Mouse (Mus musculus): Measurements from ENCODE around the gene Glra4.

GRCm38 (mm10) chrX:136761103-136762074 is 18.6 kb downstream of the Glra4 start:
- TF ChIP-seq CTCF (IDR thresholded peaks at IDR 0.05 in 2 of 3, conservative IDR thresholded peaks at IDR 0.05 in 1 of 3; ENCODE audit: control insufficient read depth in 1 of 3, insufficient read depth in 1 of 3, low read depth in 2 of 3, low read length in 3 of 3, poor library complexity in 1 of 3, severe bottlenecking in 1 of 3) (peak; percentile 48 to 74 (median 60)), MEF2A (IDR thresholded peaks at IDR 0.05; ENCODE audit: extremely low read depth, insufficient replicate concordance, low read depth, low read length, poor library complexity, severe bottlenecking) (no peak), MYC (IDR thresholded peaks at IDR 0.05; ENCODE audit: low read depth, low read length) (no peak), HCFC1 (IDR thresholded peaks at IDR 0.05; ENCODE audit: low read depth, low read length) (no peak), RCOR1 (IDR thresholded peaks at IDR 0.05; ENCODE audit: low read depth, low read length) (no peak), ZMIZ1 (IDR thresholded peaks at IDR 0.05; ENCODE audit: low read depth, low read length) (no peak), POLR2A (IDR thresholded peaks at IDR 0.05; ENCODE audit: control insufficient read depth in 1 of 2, insufficient read depth in 1 of 2, low read depth in 1 of 2, low read length in 2 of 2, poor library complexity in 1 of 2) (no peak), CHD2 (IDR thresholded peaks at IDR 0.05; ENCODE audit: low read length) (no peak), TCF12 (IDR thresholded peaks at IDR 0.05; ENCODE audit: low read depth, low read length) (no peak), MAZ (IDR thresholded peaks at IDR 0.05; ENCODE audit: low read depth, low read length) (no peak), POLR2AphosphoS2 (IDR thresholded peaks at IDR 0.05; ENCODE audit: low read length) (no peak), KAT2A (conservative IDR thresholded peaks at IDR 0.05; ENCODE audit: low read depth, low read length) (no peak), EP300 (IDR thresholded peaks at IDR 0.05; ENCODE audit: low read depth in 1 of 2, low read length in 2 of 2) (no peak)

Measured in MEL (cell line).